Mouse (Mus musculus) v-Abl transformed pro-B cells (cell line): ENCODE data around the gene Lhx1.

Experiments used
- in situ Hi-C, 2 experiments: fragments of 400-800 bp; cut with MboI; formaldehyde crosslinking; loops; one replicate each; pipeline ENCODE4 v1.15.1; 2025; ENCODE audit not compliant: unreplicated experiment in 2 of 2

Gene Lhx1

GRCm38 (mm10) chr11:84497944-84498343, 27.4 kb downstream of the Lhx1 start:
- in situ Hi-C loops = no loop called here

DNA sequence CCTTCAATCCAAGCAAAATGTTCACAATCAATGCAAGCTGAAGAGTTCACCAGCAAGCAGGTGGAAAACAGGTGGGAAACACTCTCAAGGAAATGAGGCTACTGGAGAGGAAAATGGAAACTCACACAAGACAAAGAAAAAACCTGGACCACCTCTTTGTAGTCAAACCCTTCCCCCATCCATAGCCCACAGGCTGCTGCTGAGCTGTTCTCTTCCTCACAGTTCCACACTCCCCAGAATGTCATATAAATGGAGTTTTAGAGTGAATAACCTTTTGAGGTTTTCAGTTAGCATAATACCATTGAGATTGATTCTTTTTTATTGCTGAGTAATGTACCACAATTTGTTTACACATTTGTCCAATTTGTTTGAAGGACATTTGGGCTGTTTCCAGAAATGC, 28.4 kb downstream of the Lhx1 start:
- in situ Hi-C loops = no loop called here

- in situ Hi-C loops = no loop called here
These were observed 29.6 kb downstream of the Lhx1 start for GRCm38 (mm10) chr11:84495774-84496173.

- in situ Hi-C loops = no loop called here
These were observed 43.7 kb downstream of the Lhx1 start for GRCm38 (mm10) chr11:84481661-84482060.

DNA sequence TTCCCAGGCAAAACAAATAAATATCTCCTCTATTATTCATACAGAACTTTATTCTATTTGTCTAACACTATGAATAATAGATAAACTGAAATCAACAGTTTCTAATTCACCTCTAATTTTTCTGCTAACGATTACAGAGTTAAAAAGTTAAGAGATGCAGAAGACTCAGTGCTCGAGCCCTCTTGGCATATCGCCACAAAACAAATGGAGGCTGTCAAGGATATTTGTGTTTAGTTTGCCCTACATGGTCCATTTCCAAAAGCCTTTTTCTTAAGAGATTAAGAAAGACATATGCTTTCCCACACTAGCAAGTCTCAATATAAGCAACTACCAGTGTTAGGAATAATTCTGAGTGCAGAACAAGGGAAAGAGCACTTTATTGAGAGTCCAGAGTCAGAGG, 44.9 kb downstream of the Lhx1 start:
- in situ Hi-C loops = no loop called here

DNA sequence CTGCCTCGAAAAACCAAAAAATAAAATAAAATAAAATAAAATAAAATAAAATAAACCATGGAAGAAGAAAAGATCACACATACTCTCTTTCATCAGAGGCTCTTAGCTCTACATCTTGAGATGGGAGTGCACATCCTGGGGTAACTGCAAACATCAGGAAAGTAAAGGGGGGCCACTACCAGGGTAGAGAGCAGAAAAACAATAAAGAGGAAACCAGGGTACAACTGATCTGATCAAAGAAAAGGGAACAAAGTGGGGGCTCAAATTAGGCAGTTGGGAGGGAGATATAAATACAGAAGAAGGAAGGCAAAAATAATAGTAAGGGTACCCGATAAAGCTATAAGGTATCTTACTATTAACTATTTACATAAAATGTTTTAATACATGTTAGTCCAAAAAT, 48.7 kb downstream of the Lhx1 start:
- in situ Hi-C loops = no loop called here

DNA sequence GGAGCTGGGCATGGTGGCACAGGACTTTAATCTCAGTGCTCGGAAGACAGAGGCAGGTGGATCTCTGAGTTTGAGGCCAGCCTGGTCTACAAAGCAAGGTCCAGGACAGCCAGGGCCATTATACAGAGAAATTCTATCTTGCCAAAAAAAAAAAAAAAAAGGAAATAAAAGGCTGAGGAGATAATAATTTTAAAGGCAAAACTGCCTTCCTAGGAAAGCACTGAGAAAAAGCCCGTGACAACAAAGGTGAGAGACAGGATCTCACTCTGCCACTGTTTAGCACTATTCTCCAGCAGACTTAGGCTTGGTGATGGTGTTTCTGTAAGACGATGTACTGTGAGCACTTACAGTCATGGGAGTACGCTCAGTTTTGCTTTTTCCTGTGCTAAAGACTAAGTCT, 49.3 kb downstream of the Lhx1 start:
- in situ Hi-C loops = no loop called here

DNA sequence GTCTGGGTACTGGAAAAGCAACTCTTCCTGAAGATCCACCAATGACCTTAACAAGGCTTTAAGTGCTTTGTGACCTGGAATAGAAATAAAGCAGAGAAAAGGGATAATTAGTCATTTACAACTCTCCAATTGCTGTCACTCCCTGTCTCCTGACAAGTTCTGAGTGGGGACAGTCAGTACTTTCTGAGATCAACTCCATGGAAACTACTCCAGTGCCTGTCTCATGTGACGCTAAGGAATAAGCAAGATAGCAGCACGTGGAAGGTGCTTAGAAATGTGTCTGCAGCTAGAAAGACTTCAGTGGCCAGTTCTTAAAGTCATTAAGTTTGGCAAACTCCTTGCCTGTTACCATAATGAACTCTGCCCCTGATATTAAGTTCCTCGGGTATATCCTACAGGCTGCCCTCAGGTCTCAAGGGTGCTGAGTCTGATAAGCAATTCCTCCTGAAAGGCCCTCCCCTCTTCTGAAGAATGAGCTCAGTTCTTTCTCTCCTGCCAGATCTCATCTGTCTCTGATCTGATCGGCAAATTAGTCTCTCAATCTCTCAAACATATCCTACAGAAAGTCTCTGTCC, 52.2 kb downstream of the Lhx1 start:
- in situ Hi-C loops = no loop called here
